Mouse (Mus musculus) limb, embryonic 14.5 days (tissue): ENCODE data around the gene Parl. TPM values are rescaled to one million over a fixed set of nuclear protein-coding genes. Genes with fewer than 3 reads are reported as not detected.

Experiments
- ATAC-seq: fragments of 200-750 bp; cut with Nextera tagmentation; 2 replicates; pipeline ENCODE4 v1.8.0; 2017; ENCODE audit warnings: low read depth, moderate number of reproducible peaks, moderate TSS enrichment; ENCODE audit not compliant: low FRiP score
- DNase-seq: peaks from one replicate; pipeline ENCODE4 v3.0.0-alpha.2; 2015; ENCODE audit warnings: low spot score
- H3K27ac ChIP-seq: fragments of 300-500 bp; sonication (generic); replicated peaks from 2 replicates; pipeline ENCODE4 v1.5.1; 2014; ENCODE audit warnings: low read depth, mild to moderate bottlenecking, low read length, moderate library complexity, mixed read lengths
- H3K27me3 ChIP-seq: fragments of 300-500 bp; sonication (generic); 2 replicates; pipeline ENCODE4 v1.6.1; 2014; ENCODE audit warnings: low read length, mixed read lengths; ENCODE audit not compliant: control insufficient read depth, insufficient read depth
- H3K36me3 ChIP-seq: fragments of 300-500 bp; sonication (generic); 2 replicates; pipeline ENCODE4 v1.6.1; 2014; ENCODE audit warnings: mild to moderate bottlenecking, low read length, moderate library complexity, mixed read lengths; ENCODE audit not compliant: control insufficient read depth, insufficient read depth
- H3K4me1 ChIP-seq: fragments of 300-500 bp; sonication (generic); 2 replicates; pipeline ENCODE4 v1.6.1; 2014; ENCODE audit warnings: antibody characterized with exemption, low read length, mixed read lengths; ENCODE audit not compliant: control insufficient read depth, insufficient read depth
- H3K4me2 ChIP-seq: fragments of 300-500 bp; sonication (generic); replicated peaks from 2 replicates; pipeline ENCODE4 v1.6.1; 2014; ENCODE audit warnings: low read depth, mild to moderate bottlenecking, low read length, moderate library complexity; ENCODE audit not compliant: severe bottlenecking
- H3K4me3 ChIP-seq: fragments of 300-500 bp; sonication (generic); replicated peaks from 2 replicates; pipeline ENCODE4 v1.5.1; 2014; ENCODE audit warnings: low read length
- H3K9ac ChIP-seq: fragments of 300-500 bp; sonication (generic); 2 replicates; pipeline ENCODE4 v1.6.1; 2014; ENCODE audit warnings: mild to moderate bottlenecking, low read depth, low read length, moderate library complexity; ENCODE audit not compliant: severe bottlenecking
- H3K9me3 ChIP-seq: fragments of 300-500 bp; sonication (generic); 2 replicates; pipeline ENCODE4 v1.6.1; 2016; ENCODE audit warnings: low read length; ENCODE audit not compliant: control insufficient read depth
- POLR2A ChIP-seq: fragments of 200-500 bp; IDR thresholded peaks from 2 replicates; pipeline ENCODE4 v1.8.0; 2012; ENCODE audit warnings: inconsistent platforms, mild to moderate bottlenecking, moderate library complexity, borderline replicate concordance; ENCODE audit not compliant: insufficient read depth, insufficient read length; ENCODE audit errors: extremely low read depth
- WGBS: fragments of 180-500 bp; shearing (Covaris S2); extraction: QIAGEN DNeasy Blood & Tissue Kit; methylation state at CpG from one replicate; pipeline ENCODE4 v1.1.7; 2014; 5-methylcytosine and 5-hydroxymethylcytosine counted together
- polyA plus RNA-seq, 2 experiments: library from polyadenylated mRNA; depleted of rRNA in 1 of 2; stranded (reverse) in 1 of 2; unstranded in 1 of 2; fragments of >200 nt; fragmentation: Nextera tagmentation in 1 of 2; extraction: Ambion mirVana in 1 of 2; gene quantifications; 2 replicates each; pipeline versions ENCODE4 v1.2.1 to v1.2.3; 2012 to 2014

The Parl gene
- polyA plus RNA-seq, 2 experiments = 69.0 to 89.8 TPM

GRCm38 (mm10) chr16:20325286-20325685 is 23.1 kb upstream of the Parl start, which contains the start of gene Cyp2ab1:
Gene Cyp2ab1 (minus strand): TSS chr16:20325404.
- Histone ChIP-seq H3K27me3 (no peaks in the 10 kb centered on the region), H3K4me1 (no peaks in the 10 kb centered on the region), H3K4me3 (no peak within 1 kb of the TSS), H3K9me3 (no peaks in the 10 kb centered on the region), H3K36me3 (peaks cover 17% of the 10 kb centered on the region), H3K27ac (no peak within 1 kb of the TSS), H3K4me2 (no peak within 1 kb of the TSS), H3K9ac (no peak within 1 kb of the TSS)
- ATAC-seq (no peak), DNase-seq (no peak)
- no peak for TF ChIP-seq POLR2A
- 71% methylated on average over 5 of the region's 5 CpGs for WGBS

GRCm38 (mm10) chr16:20323907-20324306 is 21.7 kb upstream of the Parl start:
- no peaks in the 10 kb centered on the region for H3K9me3 ChIP-seq
- no peak overlapping the region for H3K4me2 ChIP-seq
- H3K4me3 ChIP-seq = no peak overlapping the region
- no peak for TF ChIP-seq POLR2A
- no peak for ATAC-seq
- H3K27ac ChIP-seq = no peak overlapping the region
- DNase-seq = no peak
- H3K4me1 ChIP-seq = no peaks in the 10 kb centered on the region
- H3K9ac ChIP-seq = no peak overlapping the region
- H3K36me3 ChIP-seq = peaks cover 7% of the 10 kb centered on the region; the same call in 1 of the 2 replicates
- H3K27me3 ChIP-seq = no peaks in the 10 kb centered on the region
- 73% methylated on average over 5 of the region's 5 CpGs for WGBS

- 87% methylated on average over 4 of the region's 4 CpGs for whole genome bisulfite sequencing
- Histone ChIP-seq H3K27me3 (no peaks in the 10 kb centered on the region), H3K9me3 (no peaks in the 10 kb centered on the region), H3K27ac (no peak overlapping the region), H3K9ac (no peak overlapping the region), H3K36me3 (no peaks in the 10 kb centered on the region), H3K4me3 (no peak overlapping the region), H3K4me1 (no peaks in the 10 kb centered on the region), H3K4me2 (no peak overlapping the region)
- DNase-seq (no peak), ATAC-seq (no peak)
- TF ChIP-seq POLR2A = no peak
These were observed 20.1 kb upstream of the Parl start for GRCm38 (mm10) chr16:20322274-20322673.

GRCm38 (mm10) chr16:20316770-20317169 is 14.6 kb upstream of the Parl start:
- Histone ChIP-seq H3K36me3 (no peaks in the 10 kb centered on the region), H3K4me2 (no peak overlapping the region), H3K27ac (no peak overlapping the region), H3K9ac (no peak overlapping the region), H3K27me3 (no peaks in the 10 kb centered on the region), H3K4me3 (no peak overlapping the region), H3K9me3 (no peaks in the 10 kb centered on the region), H3K4me1 (no peaks in the 10 kb centered on the region)
- DNase-seq (no peak), ATAC-seq (no peak)
- no peak for TF ChIP-seq POLR2A
- WGBS = 75% methylated on average over 6 of the region's 6 CpGs

GRCm38 (mm10) chr16:20315266-20315665 is 13.1 kb upstream of the Parl start:
- no peak for DNase-seq
- no peak overlapping the region for H3K9ac ChIP-seq
- H3K27ac ChIP-seq = no peak overlapping the region
- H3K4me2 ChIP-seq = no peak overlapping the region
- H3K9me3 ChIP-seq = no peaks in the 10 kb centered on the region
- WGBS = 91% methylated on average over 4 of the region's 4 CpGs
- no peak for ATAC-seq
- H3K4me3 ChIP-seq = no peak overlapping the region
- H3K27me3 ChIP-seq = no peaks in the 10 kb centered on the region
- no peaks in the 10 kb centered on the region for H3K4me1 ChIP-seq
- no peak for TF ChIP-seq POLR2A
- no peaks in the 10 kb centered on the region for H3K36me3 ChIP-seq

GRCm38 (mm10) chr16:20312272-20312671 is 10.1 kb upstream of the Parl start:
- Histone ChIP-seq H3K36me3 (no peaks in the 10 kb centered on the region), H3K27ac (no peak overlapping the region), H3K4me3 (no peak overlapping the region), H3K9ac (no peak overlapping the region), H3K4me2 (no peak overlapping the region), H3K27me3 (no peaks in the 10 kb centered on the region), H3K9me3 (no peaks in the 10 kb centered on the region), H3K4me1 (no peaks in the 10 kb centered on the region)
- WGBS = 53% methylated on average over 14 of the region's 14 CpGs
- no peak for DNase-seq
- ATAC-seq = no peak
- TF ChIP-seq POLR2A = no peak
